Mouse (Mus musculus) heart, embryonic 14.5 days (tissue): ENCODE measurements around the gene Syngr2. TPM values are rescaled to one million over a fixed set of nuclear protein-coding genes. Genes with fewer than 3 reads are reported as not detected.

ENCODE experiments used
- ATAC-seq: fragments of 200-750 bp; cut with Nextera tagmentation; 2 replicates; pipeline ENCODE4 v1.8.0; 2017; ENCODE audit warnings: low read depth, moderate TSS enrichment; ENCODE audit not compliant: insufficient number of reproducible peaks, insufficient read depth, low FRiP score
- H3K27ac ChIP-seq, 2 experiments: fragments of 200-500 bp in 1 of 2; fragments of 300-500 bp in 1 of 2; sonication (generic) in 1 of 2; replicated peaks in 1 of 2; 2 replicates each; pipeline ENCODE4 v1.5.1; 2012 to 2014; ENCODE audit warnings: low read depth in 2 of 2, low read length in 2 of 2, control low read depth in 1 of 2, mild to moderate bottlenecking in 1 of 2, mixed read lengths in 1 of 2; ENCODE audit not compliant: control insufficient read depth in 1 of 2, insufficient read depth in 1 of 2
- H3K27me3 ChIP-seq: fragments of 300-500 bp; sonication (generic); 2 replicates; pipeline ENCODE4 v1.6.1; 2014; ENCODE audit warnings: mild to moderate bottlenecking, low read length, control low read depth; ENCODE audit not compliant: control insufficient read depth, insufficient read depth
- H3K36me3 ChIP-seq: fragments of 300-500 bp; sonication (generic); 2 replicates; pipeline ENCODE4 v1.6.1; 2014; ENCODE audit warnings: mild to moderate bottlenecking, control low read depth, low read length, mixed read lengths; ENCODE audit not compliant: control insufficient read depth, insufficient read depth
- H3K4me1 ChIP-seq, 2 experiments: fragments of 200-500 bp in 1 of 2; fragments of 300-500 bp in 1 of 2; sonication (generic) in 1 of 2; 2 replicates each; pipeline ENCODE4 v1.6.1; 2012 to 2014; ENCODE audit warnings: low read length in 2 of 2, control low read depth in 1 of 2, mixed read lengths in 1 of 2; ENCODE audit not compliant: control insufficient read depth in 2 of 2, insufficient read depth in 2 of 2
- H3K4me2 ChIP-seq: fragments of 300-500 bp; sonication (generic); 2 replicates; pipeline ENCODE4 v1.6.1; 2014; ENCODE audit warnings: mild to moderate bottlenecking, low read length
- H3K4me3 ChIP-seq, 2 experiments: fragments of 200-500 bp in 1 of 2; fragments of 300-500 bp in 1 of 2; sonication (generic) in 1 of 2; 2 replicates each; pipeline ENCODE4 v1.5.1; 2012 to 2014; ENCODE audit warnings: low read length in 2 of 2, mild to moderate bottlenecking in 2 of 2, control low read depth in 1 of 2, low read depth in 1 of 2, moderate library complexity in 1 of 2; ENCODE audit not compliant: control insufficient read depth in 1 of 2, insufficient read depth in 1 of 2
- H3K9ac ChIP-seq: fragments of 300-500 bp; sonication (generic); 2 replicates; pipeline ENCODE4 v1.6.1; 2014; ENCODE audit warnings: mild to moderate bottlenecking, low read length
- H3K9me3 ChIP-seq: fragments of 300-500 bp; sonication (generic); 2 replicates; pipeline ENCODE4 v1.6.1; 2016; ENCODE audit warnings: low read length, control low read depth; ENCODE audit not compliant: control insufficient read depth
- WGBS: fragments of 180-500 bp; shearing (Covaris S2); extraction: QIAGEN DNeasy Blood & Tissue Kit; methylation state at CpG from one replicate; pipeline ENCODE4 v1.1.7; 2014; 5-methylcytosine and 5-hydroxymethylcytosine counted together
- polyA plus RNA-seq: library from polyadenylated mRNA; unstranded; fragments of >200 nt; fragmentation: Nextera tagmentation; extraction: Ambion mirVana; gene quantifications from 2 replicates; pipeline ENCODE4 v1.2.1, GENCODE M21; 2014

Syngr2 gene
- polyA plus RNA-seq, 1 experiment from 2014 or later: 102 TPM

GRCm38 (mm10) chr11:117823411-117823810 lies 13.9 kb downstream of the Syngr2 start:
- Histone ChIP-seq H3K27me3 (no peaks in the 10 kb centered on the region), H3K36me3 (peaks cover 56% of the 10 kb centered on the region), H3K4me3 (no peak overlapping the region), H3K9ac (peak overlapping the region; percentile 54), H3K27ac (peak overlapping the region; percentile 65 to 97), H3K9me3 (no peaks in the 10 kb centered on the region), H3K4me2 (peak overlapping the region; percentile 92), H3K4me1 (peaks cover 53 to 79% of the 10 kb centered on the region in 2 experiments)
- no peak for ATAC-seq
- 89% methylated on average over 6 of the region's 6 CpGs for WGBS

DNA sequence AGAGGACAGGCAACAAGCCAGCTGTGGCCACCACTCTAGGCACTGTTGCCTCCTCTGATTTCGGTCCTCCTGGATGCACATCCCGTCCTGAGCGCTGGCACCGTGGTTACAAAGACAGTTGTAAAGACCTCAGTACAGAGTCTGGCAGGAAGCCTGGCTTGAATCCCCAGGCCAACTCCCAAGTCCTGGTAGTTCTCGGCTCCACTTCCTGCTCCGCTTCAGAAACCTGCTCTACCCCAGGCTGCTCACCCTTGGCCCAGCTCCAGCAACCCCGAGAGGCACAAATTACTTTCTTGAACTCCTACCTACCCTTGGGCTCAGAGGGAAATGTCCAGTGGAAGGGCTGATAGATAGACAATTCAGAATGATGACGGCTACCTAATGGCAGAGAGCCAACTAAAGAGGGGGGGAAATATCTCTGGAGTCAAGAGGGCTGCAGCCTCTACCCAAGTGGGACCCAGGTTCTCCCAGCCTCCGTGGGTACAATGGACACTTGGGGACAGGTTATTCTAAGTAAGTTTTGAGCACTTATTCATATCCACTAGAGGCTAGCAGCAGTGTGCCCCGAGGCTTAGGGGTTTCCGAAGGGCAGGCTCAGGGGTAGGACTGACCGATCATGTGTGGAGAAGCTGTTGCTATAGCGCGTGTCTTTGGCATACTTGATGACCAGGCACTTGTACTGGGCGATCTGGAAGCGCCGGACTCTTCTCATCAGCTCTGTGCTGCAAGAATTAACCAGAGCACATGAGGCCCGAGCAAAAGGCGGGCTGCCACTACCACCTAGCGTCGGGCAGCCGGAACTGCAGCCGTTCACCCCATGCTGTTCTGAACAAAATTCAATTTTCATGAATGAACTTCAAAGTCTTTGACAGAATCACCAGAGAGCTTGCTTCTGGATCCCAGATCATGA lies 14.8 kb downstream of the Syngr2 start:
- H3K9ac ChIP-seq: peak overlapping the region; percentile 86
- ATAC-seq: peak; percentile 48; the same call in 1 of the 2 replicates
- peak overlapping the region; percentile 92 for H3K4me2 ChIP-seq
- H3K27ac ChIP-seq: peak overlapping the region; percentile 36 to 97
- no peaks in the 10 kb centered on the region for H3K9me3 ChIP-seq
- WGBS: 9% methylated on average over 23 of the region's 23 CpGs
- H3K27me3 ChIP-seq: no peaks in the 10 kb centered on the region
- peak overlapping the region; percentile 56 to 71 for H3K4me3 ChIP-seq
- peaks cover 55 to 83% of the 10 kb centered on the region in 2 experiments for H3K4me1 ChIP-seq
- H3K36me3 ChIP-seq: peaks cover 47% of the 10 kb centered on the region

DNA sequence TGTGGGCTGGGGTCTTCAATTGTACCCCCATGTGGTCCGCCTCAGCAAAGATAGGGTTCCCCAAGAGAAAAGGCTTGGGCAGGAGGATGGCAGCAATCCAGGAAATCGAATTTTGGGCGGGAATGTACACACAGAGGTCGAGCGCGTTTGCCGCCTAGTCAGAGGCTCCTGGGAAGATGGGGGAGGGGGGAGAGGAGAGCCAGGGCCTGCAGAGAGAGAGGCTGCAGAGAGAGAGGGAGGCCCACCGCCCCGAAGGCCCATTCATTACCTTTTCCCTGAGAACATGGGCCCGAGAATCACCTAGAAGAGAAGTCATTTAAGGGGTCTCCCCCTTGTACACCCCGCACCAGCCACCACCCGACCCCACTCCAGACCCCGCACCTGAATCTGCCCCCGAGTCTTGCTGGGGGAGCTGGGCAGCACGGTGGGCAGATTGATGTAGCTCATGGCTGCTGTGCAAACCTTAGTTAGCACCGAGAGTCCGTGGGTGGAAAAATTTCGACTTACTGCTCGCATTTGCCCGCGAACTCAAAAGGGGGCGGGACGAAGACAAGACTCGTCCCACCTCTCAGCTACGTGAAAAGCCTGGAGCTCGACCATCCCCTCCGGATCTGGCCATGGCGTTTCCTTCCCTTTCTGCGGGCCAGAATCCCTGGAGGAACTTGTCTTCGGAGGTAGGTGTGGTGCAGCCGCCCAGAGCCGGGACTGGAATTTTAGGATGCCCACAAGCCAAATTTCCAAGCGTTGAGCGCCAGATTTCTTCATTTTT lies 16.0 kb downstream of the Syngr2 start, which contains the start of the genes Afmid and Tk1:
Afmid (plus strand) TSS at position 592 of the 769 bp plus-strand sequence.
Tk1 (minus strand) TSS at position 760 of the 769 bp plus-strand sequence.
- no peaks in the 10 kb centered on the region for H3K27me3 ChIP-seq
- ATAC-seq: no peak
- no peaks in the 10 kb centered on the region for H3K9me3 ChIP-seq
- peak within 1 kb of the TSS; percentile 86 for H3K9ac ChIP-seq
- whole genome bisulfite sequencing: under 1% methylated on average over 34 of the region's 34 CpGs
- peak within 1 kb of the TSS; percentile 83 to 97 for H3K27ac ChIP-seq
- peak within 1 kb of the TSS; percentile 56 to 71 for H3K4me3 ChIP-seq
- peak within 1 kb of the TSS; percentile 92 for H3K4me2 ChIP-seq
- H3K4me1 ChIP-seq: peaks cover 59 to 84% of the 10 kb centered on the region in 2 experiments
- H3K36me3 ChIP-seq: peaks cover 35% of the 10 kb centered on the region

DNA sequence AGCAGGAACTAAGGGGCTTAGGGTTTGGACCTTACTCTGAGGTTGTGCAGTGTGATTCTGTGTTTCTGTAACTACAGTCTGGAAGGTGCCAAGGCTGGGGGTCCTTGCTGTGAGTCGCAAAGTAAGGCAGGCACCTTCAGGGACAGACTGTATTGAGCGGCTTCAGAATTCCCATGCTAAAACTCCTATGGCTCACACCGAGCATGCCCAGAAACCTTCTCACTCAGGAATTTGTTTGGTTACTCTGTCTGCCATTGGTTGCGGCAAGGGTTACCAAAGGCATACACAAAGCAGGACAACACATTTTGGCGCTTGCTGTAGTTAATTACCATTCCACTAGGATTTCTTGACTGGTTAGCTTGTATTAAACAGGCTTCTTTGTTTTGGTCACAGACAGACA lies 16.7 kb downstream of the Syngr2 start:
- no peaks in the 10 kb centered on the region for H3K27me3 ChIP-seq
- peaks cover 29% of the 10 kb centered on the region for H3K36me3 ChIP-seq
- peak overlapping the region; percentile 56 to 71 for H3K4me3 ChIP-seq
- H3K4me2 ChIP-seq: peak overlapping the region; percentile 92
- peak overlapping the region; percentile 83 to 97 for H3K27ac ChIP-seq
- H3K9me3 ChIP-seq: no peaks in the 10 kb centered on the region
- ATAC-seq: no peak
- WGBS: 10% methylated on average over 5 of the region's 5 CpGs
- peak overlapping the region; percentile 86 for H3K9ac ChIP-seq
- H3K4me1 ChIP-seq: peaks cover 63 to 90% of the 10 kb centered on the region in 2 experiments

DNA sequence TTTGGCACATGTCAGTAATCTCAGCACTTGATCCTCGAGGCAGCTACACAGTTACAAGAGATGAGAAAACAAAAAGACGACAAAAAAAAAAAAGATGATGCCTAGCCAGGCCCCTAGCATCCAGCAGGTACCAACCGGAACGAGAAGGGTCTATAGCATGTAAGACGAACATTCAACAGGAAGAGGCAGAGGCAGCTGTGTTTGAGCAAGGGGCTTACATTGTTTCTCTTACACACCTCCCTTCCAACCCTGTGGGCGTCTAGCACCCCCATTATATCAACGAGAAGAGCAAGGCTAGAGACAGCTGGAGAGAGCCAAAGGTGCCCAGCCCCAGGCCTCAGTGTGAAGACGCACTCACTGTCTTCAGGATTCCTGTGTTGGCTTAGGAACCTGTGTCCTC lies 17.4 kb downstream of the Syngr2 start:
- no peak overlapping the region for H3K4me3 ChIP-seq
- no peaks in the 10 kb centered on the region for H3K9me3 ChIP-seq
- ATAC-seq: no peak
- peak overlapping the region; percentile 86 for H3K9ac ChIP-seq
- no peaks in the 10 kb centered on the region for H3K27me3 ChIP-seq
- peaks cover 21% of the 10 kb centered on the region for H3K36me3 ChIP-seq
- WGBS: 55% methylated on average over 8 of the region's 8 CpGs
- H3K27ac ChIP-seq: peak overlapping the region in 1 of 2 experiments; percentile 97; a peak in 2 of 4 replicates
- peaks cover 63 to 88% of the 10 kb centered on the region in 2 experiments for H3K4me1 ChIP-seq
- H3K4me2 ChIP-seq: peak overlapping the region; percentile 92

- peak overlapping the region; percentile 86 for H3K9ac ChIP-seq
- H3K9me3 ChIP-seq: no peaks in the 10 kb centered on the region
- H3K27me3 ChIP-seq: no peaks in the 10 kb centered on the region
- H3K4me3 ChIP-seq: 0 out of 4 replicates have a peak overlapping the region, but pooled peaks of 1 of the 2 experiments have one; percentile 10
- H3K4me1 ChIP-seq: peaks cover 68 to 84% of the 10 kb centered on the region in 2 experiments
- ATAC-seq: no peak
- WGBS: 51% methylated on average over 3 of the region's 3 CpGs
- H3K4me2 ChIP-seq: peak overlapping the region; percentile 92
- H3K27ac ChIP-seq: peak overlapping the region; percentile 90 to 97; a peak in 3 of 4 replicates
- peaks cover 16% of the 10 kb centered on the region for H3K36me3 ChIP-seq
Measured at GRCm38 (mm10) chr11:117827386-117827785, 17.9 kb downstream of the Syngr2 start.
